Mouse (Mus musculus) 3134 (cell line): ENCODE measurements around the gene Bmper.

ENCODE experiments used
- DNase-seq: peaks from one replicate; pipeline ENCODE4 v3.0.0-alpha.2; 2011; ENCODE audit warnings: low spot score; ENCODE audit not compliant: insufficient read length; ENCODE audit errors: extremely low read depth

Gene Bmper

DNA sequence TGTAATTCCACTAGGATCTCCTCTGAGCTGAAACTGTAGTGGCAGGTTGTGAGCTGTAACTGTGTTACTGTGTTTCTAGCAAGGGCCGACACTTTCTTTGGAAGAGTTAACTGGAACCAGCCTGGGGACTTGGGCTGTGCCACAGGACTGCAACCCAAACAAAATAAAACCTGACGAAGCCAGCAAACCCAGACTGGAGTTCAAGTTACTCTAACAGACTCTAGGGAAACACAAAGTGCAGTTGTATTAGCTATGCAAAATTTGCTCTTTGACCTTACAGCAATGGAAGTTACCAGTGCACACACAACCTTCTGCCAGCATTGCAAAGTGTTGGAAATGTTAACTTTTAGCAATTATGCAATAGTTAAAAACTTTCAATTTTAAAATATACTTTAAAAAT lies 140.3 kb downstream of the Bmper start:
- no peak for DNase-seq

- DNase-seq: no peak
Measured at GRCm38 (mm10) chr9:23363540-23363939, 140.7 kb downstream of the Bmper start.

DNA sequence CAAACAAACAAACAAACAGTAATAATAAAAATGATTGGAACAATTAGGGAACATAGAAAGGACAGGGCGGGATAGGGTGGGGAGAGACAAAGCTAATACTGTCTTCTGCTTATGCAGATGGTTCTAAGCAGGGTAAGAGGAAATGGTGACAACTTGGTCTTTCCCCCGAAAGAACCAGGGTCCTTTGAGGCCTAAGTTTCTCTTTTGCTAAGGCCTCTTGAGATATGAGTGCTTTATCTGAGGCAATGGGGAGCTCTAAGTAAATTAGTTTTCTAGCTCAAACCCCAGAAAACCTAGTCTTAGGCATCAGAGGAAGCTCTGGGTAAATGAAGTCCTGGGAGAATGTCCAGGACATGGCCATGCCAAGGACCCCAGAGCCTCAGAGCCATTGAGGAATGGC lies 141.2 kb downstream of the Bmper start:
- no peak for DNase-seq

DNA sequence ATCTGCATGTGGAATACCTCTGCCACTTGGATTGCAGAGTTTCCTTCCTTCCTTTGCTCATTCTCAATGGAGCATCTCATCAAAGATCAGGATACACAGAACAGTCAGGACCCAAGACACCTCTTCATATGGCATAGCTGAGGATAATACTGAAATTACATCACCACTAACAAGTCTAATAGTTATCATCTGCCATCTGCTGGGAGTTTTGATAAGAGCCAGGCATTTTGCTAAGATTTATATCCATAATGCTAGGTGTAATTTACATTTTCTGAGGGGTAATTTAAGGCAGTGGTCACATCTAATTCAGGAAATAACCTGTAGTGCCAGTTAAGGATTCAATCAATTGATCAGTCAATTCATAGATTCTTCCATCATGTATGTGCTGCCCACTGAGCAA lies 145.2 kb downstream of the Bmper start:
- no peak for DNase-seq

GRCm38 (mm10) chr9:23374789-23375460 lies 152.0 kb downstream of the Bmper start:
- peak; percentile 32 for DNase-seq

DNA sequence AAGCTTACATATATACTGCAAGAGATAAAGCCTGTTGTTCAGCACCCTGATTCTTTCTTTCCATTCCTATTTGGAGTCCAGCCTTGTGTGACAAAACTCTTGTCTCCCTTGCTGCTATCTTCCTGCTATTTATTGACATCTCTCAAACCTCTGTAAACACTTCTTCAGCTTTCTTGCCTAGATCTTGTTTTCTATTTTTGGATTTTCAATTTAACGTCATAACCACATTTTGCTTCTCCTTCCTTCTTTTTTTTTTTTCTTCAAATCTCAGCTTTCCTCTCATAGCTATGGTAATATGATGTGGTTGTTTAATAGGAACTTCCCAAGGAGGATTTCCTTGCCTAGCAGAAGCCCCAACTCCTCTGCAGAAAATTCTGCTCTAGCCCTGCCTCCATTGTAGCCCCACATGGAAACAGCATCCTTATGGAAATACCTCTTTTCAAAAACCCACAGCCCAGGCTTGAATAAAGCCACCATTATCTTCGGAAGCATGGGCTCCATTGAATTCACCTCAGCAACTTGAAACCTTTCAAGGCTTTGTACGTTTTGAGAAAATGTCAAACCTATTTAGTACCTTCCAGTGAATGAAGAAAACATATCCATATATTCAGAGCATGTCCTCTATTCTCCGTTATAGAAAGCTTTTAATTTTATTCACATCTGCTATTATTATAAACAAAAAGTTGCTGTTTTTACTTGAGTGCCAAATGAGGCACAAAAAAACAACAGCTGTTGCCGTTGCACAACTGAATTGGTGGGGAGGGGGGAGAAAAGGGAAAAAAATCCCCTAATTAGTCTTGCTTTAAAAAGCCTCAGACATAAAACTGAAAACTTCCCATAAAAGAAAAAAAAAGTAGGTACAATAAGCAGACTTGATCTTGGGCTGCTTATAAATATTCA lies 155.2 kb downstream of the Bmper start:
- no peak for DNase-seq

DNA sequence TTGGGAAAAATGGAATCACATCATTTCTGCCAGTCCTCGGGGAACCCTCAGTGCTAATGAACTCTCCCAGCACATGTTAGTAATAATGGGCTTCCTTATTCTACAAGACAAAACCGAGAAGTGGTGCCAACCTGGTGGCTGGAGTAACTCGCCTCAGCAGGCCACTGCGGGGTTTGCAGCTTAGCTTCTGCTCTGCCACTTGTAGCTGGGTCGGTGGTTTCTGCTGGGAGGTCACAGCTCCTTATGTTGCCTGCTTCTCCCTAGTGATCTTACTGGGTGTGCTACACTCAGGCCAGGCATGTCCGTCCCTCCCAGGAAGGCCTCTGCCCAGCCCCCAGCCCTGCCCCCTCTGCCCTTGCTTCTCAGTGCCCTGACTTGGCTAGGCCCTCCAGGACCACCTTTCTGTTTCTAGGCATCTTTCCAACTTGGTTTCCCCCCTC lies 155.9 kb downstream of the Bmper start:
- no peak for DNase-seq

- DNase-seq: no peak
Measured at GRCm38 (mm10) chr9:23380171-23380835, 157.4 kb downstream of the Bmper start.

DNA sequence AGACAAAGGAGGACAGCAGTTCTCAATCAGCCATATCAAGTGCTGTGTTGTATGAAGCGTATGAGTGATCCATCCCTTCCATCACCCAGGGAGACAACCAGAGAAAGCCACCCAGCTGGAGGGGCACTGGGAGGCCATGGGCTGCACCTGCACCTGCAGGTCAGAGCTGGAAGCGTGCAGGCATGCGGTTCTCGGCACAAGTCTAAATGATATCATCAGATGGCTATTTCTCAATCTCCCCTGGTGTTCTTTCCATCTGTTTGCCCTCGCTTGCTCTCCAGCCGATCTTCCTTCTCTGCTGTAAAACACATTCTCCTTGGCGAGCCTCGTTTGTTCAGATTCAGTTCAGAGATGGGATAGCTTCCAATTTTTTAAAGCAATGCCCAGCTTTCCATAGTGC lies 160.4 kb downstream of the Bmper start:
- no peak for DNase-seq

DNA sequence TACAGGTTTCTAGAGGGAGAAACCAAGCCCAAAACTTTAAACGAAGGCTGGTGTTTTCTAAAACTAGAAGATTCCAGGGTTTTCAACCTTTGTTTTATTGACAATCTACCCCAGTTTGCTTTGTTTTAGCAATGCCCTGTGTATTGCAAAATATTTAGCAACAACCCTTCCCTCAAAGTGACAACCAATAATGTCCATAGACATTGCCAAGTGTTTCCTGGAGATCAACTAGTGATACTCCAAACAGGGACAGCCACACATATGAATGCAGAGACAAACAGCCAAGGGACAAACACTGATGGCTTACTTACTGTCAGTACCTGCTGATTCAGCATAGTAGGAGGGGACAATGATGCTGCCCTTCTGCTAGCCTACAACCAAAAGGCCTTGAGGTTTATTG lies 161.0 kb downstream of the Bmper start:
- no peak for DNase-seq

DNA sequence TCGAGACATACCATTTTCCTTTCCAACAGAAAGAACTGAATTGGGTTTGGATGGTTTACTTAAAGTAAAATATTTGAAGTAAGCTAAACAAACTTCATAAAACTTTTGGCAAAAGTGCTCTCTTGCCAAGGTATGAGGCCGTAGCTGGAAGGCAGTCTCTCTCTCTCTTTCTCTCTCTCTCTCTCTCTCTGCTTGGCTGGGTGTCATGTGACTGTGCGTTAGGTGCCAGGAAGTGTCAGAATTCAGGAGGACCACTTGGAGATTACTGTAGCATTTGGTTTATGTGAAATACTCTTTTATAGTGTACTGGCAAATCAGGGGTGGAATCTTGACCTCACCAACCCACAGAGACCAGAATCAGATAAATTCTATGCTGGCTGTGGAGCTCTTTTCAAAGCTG lies 162.0 kb downstream of the Bmper start:
- DNase-seq: no peak

DNA sequence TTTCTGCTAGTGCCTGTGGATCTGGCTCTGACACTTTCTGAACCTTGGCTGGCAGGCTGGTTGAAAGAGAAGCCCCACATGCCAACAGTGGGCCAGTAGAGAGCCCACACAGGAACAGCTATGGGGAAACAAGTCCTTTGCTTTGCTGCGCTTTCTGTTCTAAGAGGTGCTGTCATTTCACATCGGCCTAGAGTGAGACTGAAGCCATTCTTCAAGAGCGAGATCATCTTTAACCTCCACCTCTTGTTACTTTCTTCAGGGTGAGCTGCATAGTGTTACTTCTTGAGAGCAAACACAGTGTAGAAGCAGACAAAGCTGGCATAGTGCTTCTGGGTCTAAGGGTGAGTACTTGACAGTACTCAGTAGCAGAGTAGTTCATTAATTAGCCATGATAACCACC lies 163.3 kb downstream of the Bmper start:
- no peak for DNase-seq

- DNase-seq: no peak
Measured at GRCm38 (mm10) chr9:23390118-23390517, 167.2 kb downstream of the Bmper start.

GRCm38 (mm10) chr9:23394652-23395317 lies 171.9 kb downstream of the Bmper start:
- peak; percentile 65 for DNase-seq

DNA sequence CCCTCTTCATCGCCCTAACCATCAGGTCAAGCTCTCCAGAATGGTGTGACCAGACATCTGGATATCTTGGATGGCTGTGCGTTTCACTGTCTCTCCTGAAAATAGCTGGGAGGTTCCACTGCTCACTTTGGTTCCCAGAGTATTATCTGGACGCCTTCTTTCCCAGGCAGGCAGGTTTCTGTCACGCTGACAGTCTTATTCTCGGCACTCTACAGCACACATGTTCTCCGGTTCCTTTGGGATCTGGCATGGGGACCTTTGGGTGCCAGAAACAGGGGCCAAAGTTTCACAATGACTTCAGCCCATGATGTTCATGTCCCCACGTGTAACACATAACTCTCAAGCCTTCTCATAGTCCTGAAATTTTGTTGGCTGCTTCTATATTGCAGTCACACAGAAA lies 173.3 kb downstream of the Bmper start:
- DNase-seq: no peak

- no peak for DNase-seq
Measured at GRCm38 (mm10) chr9:23397876-23398275, 175.0 kb downstream of the Bmper start.

DNA sequence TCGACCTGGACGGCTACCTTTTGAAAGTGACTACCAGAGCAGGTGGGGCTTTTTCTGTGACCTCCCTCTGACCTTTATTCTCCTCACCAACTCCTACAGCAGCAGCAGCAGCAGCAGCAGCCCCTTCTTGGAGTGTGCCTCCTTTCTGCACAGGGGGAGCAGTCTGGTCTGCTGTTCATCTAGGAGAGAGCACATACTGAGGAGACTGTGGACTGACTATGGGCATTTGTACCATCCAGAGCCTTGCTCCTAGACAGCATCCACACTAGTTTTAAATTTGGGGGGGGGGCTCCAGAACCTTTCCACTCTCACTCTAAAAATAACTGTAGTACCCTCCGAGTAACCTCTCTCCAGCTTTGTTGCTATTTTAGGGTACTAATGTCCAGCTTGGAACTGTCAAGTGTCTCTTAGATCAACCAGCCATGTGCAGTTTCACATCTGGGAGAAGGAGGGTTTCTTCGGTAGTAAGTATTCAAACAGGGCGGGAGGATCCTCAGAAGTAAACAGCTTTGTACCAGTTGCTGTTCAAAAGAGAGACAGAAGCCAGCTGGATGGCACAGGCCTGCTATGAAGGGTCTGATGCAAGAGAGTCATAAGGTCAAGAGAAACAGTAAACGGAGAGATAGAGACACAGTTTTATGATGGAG lies 176.9 kb downstream of the Bmper start:
- no peak for DNase-seq

DNA sequence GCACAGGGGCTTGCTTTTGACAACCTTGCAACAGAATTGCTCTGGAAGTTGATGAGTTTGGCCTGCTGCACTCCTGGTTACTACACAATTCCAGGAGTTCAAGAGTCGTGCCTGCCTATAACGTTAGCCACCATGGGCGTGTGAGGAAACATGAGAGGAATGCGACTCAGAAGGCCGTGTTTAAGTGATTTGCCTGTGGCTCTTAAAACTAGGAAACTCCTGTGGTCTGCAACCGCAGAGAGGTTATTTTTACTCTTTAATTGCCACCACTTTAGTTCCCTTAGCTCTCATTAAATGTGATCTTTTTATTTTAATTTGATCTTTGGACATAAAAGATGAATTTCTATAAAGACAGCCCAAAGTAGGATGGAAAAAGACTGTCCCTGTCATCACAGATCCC lies 184.5 kb downstream of the Bmper start:
- DNase-seq: no peak

DNA sequence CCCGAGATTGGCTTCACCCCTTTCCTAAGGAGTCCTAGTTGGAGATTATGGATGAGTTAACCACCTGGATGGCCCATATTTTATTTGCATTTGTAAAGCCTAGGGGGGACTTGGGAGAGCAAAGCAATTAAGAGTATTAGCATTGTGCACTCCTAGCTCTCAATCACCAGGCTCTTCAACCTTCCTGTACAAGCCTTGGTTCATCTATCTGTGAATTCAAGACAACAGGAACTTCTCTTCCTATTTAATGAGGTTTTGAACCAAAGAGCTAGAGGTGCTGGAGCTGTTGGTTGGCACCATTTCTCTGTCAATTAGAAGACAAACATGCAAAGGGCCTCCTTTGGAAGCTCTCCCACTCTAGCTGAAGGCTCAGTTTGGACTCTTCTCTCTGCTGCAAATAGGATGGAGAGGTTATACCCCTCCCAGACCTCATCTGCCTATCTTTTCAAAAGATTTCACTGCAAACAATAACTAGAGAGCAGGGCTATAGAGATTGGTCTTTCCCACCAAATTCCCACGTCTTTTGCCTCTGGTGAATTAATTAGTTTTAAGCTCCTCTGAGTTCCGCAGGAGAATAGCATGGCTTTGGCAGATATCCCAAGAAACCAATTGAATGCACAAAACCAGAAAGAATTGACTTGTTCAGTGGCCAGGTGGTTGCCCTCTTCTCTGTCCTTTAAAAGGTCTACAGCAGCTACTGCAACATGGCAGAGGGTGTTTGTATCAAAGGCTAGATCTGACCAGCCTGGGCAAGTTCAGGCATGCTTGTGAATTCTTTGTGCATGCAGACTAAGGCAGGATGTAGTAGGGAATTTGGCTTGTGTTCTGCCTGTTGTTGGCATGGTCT lies 185.3 kb downstream of the Bmper start:
- no peak for DNase-seq

GRCm38 (mm10) chr9:23410567-23410966 lies 187.7 kb downstream of the Bmper start:
- no peak for DNase-seq
